Mouse (Mus musculus) heart, embryonic 15.5 days (tissue): ENCODE results near the gene Dok3. TPM values are rescaled to one million over a fixed set of nuclear protein-coding genes. Genes with fewer than 3 reads are reported as not detected.
A peak's percentile ranks its signal among the peaks of the same experiment; 100 is the strongest.
"Not testable (repeated sequence)": the region's sequence is repeated elsewhere in the genome, so short reads cannot be mapped to it uniquely, and the experiment has no call there.

Experiments used
- ATAC-seq: fragments of 200-750 bp; cut with Nextera tagmentation; replicated peaks from 2 replicates; pipeline ENCODE4 v1.8.0; 2017; ENCODE audit warnings: low read depth, moderate TSS enrichment; ENCODE audit not compliant: insufficient number of reproducible peaks, insufficient read depth, low FRiP score
- H3K27ac ChIP-seq: fragments of 300-500 bp; sonication (generic); 2 replicates; pipeline ENCODE4 v1.5.1; 2015; ENCODE audit warnings: mild to moderate bottlenecking, inconsistent platforms
- H3K27me3 ChIP-seq: fragments of 300-500 bp; sonication (generic); 2 replicates; pipeline ENCODE4 v1.6.1; 2015; ENCODE audit warnings: inconsistent platforms
- H3K36me3 ChIP-seq: fragments of 300-500 bp; sonication (generic); 2 replicates; pipeline ENCODE4 v1.6.1; 2015; ENCODE audit warnings: mild to moderate bottlenecking, inconsistent platforms
- H3K4me1 ChIP-seq: fragments of 300-500 bp; sonication (generic); replicated peaks from 2 replicates; pipeline ENCODE4 v1.6.1; 2015; ENCODE audit warnings: inconsistent platforms
- H3K4me2 ChIP-seq: fragments of 300-500 bp; sonication (generic); 2 replicates; pipeline ENCODE4 v1.6.1; 2015; ENCODE audit warnings: inconsistent platforms, mild to moderate bottlenecking, moderate library complexity
- H3K4me3 ChIP-seq: fragments of 300-500 bp; sonication (generic); 2 replicates; pipeline ENCODE4 v1.5.1; 2015; ENCODE audit warnings: mild to moderate bottlenecking, inconsistent platforms
- H3K9ac ChIP-seq: fragments of 300-500 bp; sonication (generic); 2 replicates; pipeline ENCODE4 v1.6.1; 2015; ENCODE audit warnings: mild to moderate bottlenecking, inconsistent platforms
- H3K9me3 ChIP-seq: fragments of 300-500 bp; sonication (generic); replicated peaks from 2 replicates; pipeline ENCODE4 v1.6.1; 2016; ENCODE audit warnings: inconsistent platforms
- WGBS: fragments of 180-500 bp; shearing (Covaris S2); methylation state at CpG from one replicate; pipeline ENCODE4 v1.1.7; 2015; ENCODE audit warnings: mixed read lengths; 5-methylcytosine and 5-hydroxymethylcytosine counted together
- polyA plus RNA-seq: library from polyadenylated mRNA; unstranded; fragments of >200 nt; fragmentation: Nextera tagmentation; extraction: Ambion mirVana; gene quantifications from 2 replicates; pipeline ENCODE4 v1.2.1, GENCODE M21; 2015

Dok3 gene
- polyA plus RNA-seq: 1.3 and 3.0 TPM in 2 replicates

DNA sequence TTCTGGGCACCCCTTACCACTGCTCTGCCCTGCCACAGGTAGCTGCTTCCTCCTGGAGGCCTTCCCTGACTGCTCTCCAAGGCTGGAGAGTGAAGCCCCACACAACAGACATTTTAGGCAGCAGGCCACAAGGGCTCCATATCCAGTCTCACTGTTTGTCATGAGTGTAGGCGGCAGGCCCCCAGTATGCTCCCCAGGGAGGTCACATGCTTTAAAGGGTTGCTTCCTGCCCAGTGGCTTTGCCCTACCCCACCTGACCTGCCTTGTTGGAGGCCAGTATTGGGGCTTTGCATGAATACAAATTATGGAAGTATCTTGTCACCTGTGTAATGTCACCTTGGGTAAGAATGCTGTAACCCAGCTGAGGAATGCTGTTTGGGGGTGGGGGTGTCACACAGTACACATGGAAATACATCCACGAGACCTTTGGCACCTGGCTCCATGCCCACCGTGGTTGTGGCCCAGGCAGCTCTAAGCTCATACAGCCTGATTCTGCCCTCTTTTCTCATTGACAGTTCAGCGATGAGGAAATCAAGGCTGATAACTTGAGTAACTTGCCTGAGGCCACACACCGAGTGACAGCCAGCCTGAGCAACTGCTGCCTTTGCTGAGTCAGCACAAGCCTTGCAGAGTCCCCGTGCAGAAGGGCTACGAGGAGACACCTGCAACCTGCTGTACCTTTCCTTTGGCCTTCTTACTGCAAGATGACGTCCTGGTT lies at the start of gene Dok3:
Gene Dok3, minus strand, starts transcription at position 99 of the 718 bp plus-strand sequence.
- no peaks in the 10 kb centered on the region for H3K27me3 ChIP-seq
- no peak within 1 kb of the TSS for H3K9ac ChIP-seq
- H3K9me3 ChIP-seq: no peaks in the 10 kb centered on the region
- 73% methylated on average over 8 of the region's 8 CpGs for WGBS
- 0 out of 2 replicates have a peak, but pooled peaks cover 5% of the 10 kb centered on the region for H3K4me1 ChIP-seq
- no peak within 1 kb of the TSS for H3K4me2 ChIP-seq
- peaks cover 45% of the 10 kb centered on the region for H3K36me3 ChIP-seq
- H3K4me3 ChIP-seq: no peak within 1 kb of the TSS
- no peak for ATAC-seq
- no peak within 1 kb of the TSS; the same call in 1 of the 2 replicates for H3K27ac ChIP-seq

GRCm38 (mm10) chr13:55578086-55578485 lies 49.0 kb upstream of the Dok3 start:
- no peak overlapping the region for H3K4me3 ChIP-seq
- H3K4me1 ChIP-seq: no peaks in the 10 kb centered on the region
- H3K27ac ChIP-seq: no peak overlapping the region
- H3K27me3 ChIP-seq: no peaks in the 10 kb centered on the region
- no peak for ATAC-seq
- WGBS: 67% methylated on average over 4 of the region's 4 CpGs
- no peak overlapping the region for H3K4me2 ChIP-seq
- H3K36me3 ChIP-seq: no peaks in the 10 kb centered on the region
- H3K9me3 ChIP-seq: no peaks in the 10 kb centered on the region
- H3K9ac ChIP-seq: no peak overlapping the region

- H3K9me3 ChIP-seq, H3K4me3 ChIP-seq, H3K4me1 ChIP-seq, H3K4me2 ChIP-seq, H3K36me3 ChIP-seq, H3K27me3 ChIP-seq, H3K9ac ChIP-seq, ATAC-seq, H3K27ac ChIP-seq: not testable (repeated sequence)
- WGBS: 83% methylated on average over 7 of the region's 7 CpGs
Measured at GRCm38 (mm10) chr13:55576872-55577271, 47.8 kb upstream of the Dok3 start.

GRCm38 (mm10) chr13:55575932-55576331 lies 46.8 kb upstream of the Dok3 start:
- Histone ChIP-seq H3K9me3 (no peaks in the 10 kb centered on the region), H3K4me3 (no peak overlapping the region), H3K27me3 (no peaks in the 10 kb centered on the region), H3K27ac (no peak overlapping the region), H3K36me3 (no peaks in the 10 kb centered on the region), H3K9ac (no peak overlapping the region), H3K4me2 (no peak overlapping the region), H3K4me1 (0 out of 2 replicates have a peak, but pooled peaks cover 3% of the 10 kb centered on the region)
- no peak for ATAC-seq
- 45% methylated on average over 5 of the region's 5 CpGs for WGBS

DNA sequence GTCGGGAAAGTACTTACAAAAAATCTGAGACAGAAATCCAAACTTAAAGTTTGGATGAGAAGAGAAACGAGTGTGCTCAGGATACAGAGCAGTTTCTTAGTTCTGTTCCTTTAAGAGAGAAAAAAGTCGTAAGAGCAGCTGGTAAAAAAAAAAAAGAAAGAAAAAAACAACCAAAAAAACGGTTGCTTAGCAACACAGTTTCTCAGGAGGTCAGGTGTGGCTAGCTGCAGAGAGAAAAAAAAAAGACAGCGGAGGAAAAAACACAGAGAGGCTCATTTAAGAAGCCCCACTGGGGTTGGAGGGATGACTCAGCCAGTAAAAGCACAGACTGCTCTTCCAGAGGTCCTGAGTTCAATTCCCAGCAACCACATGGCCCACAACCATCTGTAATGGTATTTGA lies 45.2 kb upstream of the Dok3 start:
- peaks cover 11% of the 10 kb centered on the region for H3K4me1 ChIP-seq
- no peak for ATAC-seq
- H3K27ac ChIP-seq: no peak overlapping the region
- no peak overlapping the region for H3K4me3 ChIP-seq
- 81% methylated on average over 5 of the region's 5 CpGs for WGBS
- H3K36me3 ChIP-seq: no peaks in the 10 kb centered on the region
- no peaks in the 10 kb centered on the region for H3K27me3 ChIP-seq
- H3K9ac ChIP-seq: no peak overlapping the region
- H3K4me2 ChIP-seq: no peak overlapping the region
- no peaks in the 10 kb centered on the region for H3K9me3 ChIP-seq

DNA sequence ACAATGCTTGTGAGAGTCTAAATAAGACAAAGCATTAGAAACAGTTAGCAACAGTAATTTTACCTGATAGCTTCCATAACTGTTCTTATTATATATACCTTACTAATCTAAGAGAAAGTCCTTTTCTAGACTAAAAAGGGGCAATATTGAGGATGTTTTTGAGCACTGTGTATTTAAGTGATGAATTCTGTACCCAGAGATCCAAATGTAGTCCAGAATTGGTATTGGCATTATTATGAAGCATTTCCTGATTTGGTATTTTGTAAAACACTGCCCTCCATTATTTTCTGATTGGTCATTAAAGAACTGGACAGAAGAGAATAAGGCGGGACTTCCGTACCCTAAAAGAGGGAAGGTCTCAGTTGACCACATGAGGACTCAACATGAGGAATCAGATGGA lies 44.3 kb upstream of the Dok3 start, which contains the start of gene Tmed9:
Gene Tmed9, plus strand, starts transcription at position 301 of the 400 bp plus-strand sequence.
- no peaks in the 10 kb centered on the region for H3K9me3 ChIP-seq

DNA sequence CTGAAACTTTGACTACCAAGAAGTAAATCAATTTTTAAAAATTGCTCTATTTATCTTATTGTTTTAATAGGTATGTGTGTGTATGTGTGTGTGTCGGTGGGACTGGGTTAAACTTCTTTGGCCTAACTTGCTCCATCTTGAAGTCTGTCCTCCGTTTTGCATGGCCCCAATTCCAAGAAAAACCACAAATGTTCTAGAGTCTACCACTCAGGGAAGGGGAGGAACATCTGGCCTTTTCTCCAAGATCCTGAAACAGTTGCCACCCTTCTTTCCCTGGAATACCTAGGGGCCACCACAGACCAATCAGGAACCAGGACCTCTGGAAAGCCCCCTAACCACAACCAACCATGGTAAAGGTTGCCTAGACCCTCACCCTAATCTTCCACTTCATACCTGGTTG lies 42.9 kb upstream of the Dok3 start:
- H3K27ac ChIP-seq: no peak overlapping the region
- H3K4me2 ChIP-seq: peak overlapping the region; percentile 21; the same call in 1 of the 2 replicates
- 0 out of 2 replicates have a peak, but pooled peaks cover 5% of the 10 kb centered on the region for H3K36me3 ChIP-seq
- WGBS: 81% methylated on average over 2 of the region's 2 CpGs
- 0 out of 2 replicates have a peak overlapping the region, but pooled peaks have one; percentile 4 for H3K4me3 ChIP-seq
- no peak overlapping the region for H3K9ac ChIP-seq
- ATAC-seq: no peak
- H3K27me3 ChIP-seq: no peaks in the 10 kb centered on the region
- no peaks in the 10 kb centered on the region for H3K9me3 ChIP-seq
- H3K4me1 ChIP-seq: peaks cover 16% of the 10 kb centered on the region

More for the DNA sequence above, 44.3 kb upstream of the Dok3 start, which contains the start of gene Tmed9:
- H3K4me2 ChIP-seq: no peak within 1 kb of the TSS
- WGBS: 95% methylated on average over 2 of the region's 2 CpGs
- no peak within 1 kb of the TSS for H3K4me3 ChIP-seq
- ATAC-seq: no peak
- peaks cover 16% of the 10 kb centered on the region for H3K4me1 ChIP-seq
- no peaks in the 10 kb centered on the region for H3K27me3 ChIP-seq
- H3K36me3 ChIP-seq: 0 out of 2 replicates have a peak, but pooled peaks cover 2% of the 10 kb centered on the region
- no peak within 1 kb of the TSS for H3K9ac ChIP-seq
- H3K27ac ChIP-seq: no peak within 1 kb of the TSS

DNA sequence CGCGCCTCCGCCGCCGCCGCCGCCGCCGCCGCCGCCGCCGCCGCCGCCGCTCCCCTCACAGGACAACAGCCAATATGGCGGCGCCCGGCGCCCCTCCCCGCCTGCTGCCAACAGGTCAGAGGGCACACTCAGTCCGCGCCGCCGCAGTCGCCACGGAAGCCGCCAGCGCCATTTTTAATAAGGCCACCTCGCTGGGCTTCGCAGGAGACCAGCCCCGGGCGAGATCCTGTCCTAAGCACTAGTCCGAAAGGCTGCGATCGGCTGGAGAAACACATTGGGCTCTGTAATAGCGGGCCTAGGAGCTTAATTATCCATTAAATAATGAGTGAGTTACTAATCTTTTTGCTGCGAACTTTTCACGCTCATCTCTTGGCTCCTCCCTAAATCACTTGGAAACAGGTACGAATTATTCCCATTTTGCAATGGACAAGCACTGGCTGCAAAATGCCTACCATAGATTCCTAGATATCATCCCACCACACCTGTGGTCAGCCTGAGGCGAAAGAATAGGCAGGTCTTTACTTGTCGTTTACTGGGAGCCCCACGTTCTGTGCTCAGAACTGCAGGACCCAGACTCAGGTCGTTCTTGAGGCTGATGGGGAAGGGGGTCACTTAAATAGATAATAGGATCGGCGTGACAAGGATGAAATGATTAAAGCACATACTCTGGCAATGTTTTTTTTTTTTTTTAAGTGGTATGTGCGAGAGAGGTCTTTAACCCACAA lies 42.1 kb upstream of the Dok3 start, which contains the start of gene Fam193b:
Gene Fam193b, minus strand, starts transcription at position 94 of the 725 bp plus-strand sequence.
- Histone ChIP-seq H3K4me3 (peak within 1 kb of the TSS; percentile 93), H3K4me1 (peaks cover 16% of the 10 kb centered on the region), H3K36me3 (0 out of 2 replicates have a peak, but pooled peaks cover 5% of the 10 kb centered on the region), H3K9ac (peak within 1 kb of the TSS; percentile 96), H3K9me3 (no peaks in the 10 kb centered on the region), H3K27me3 (no peaks in the 10 kb centered on the region), H3K4me2 (peak within 1 kb of the TSS; percentile 83), H3K27ac (peak within 1 kb of the TSS; percentile 84)
- ATAC-seq: peak; percentile 93
- WGBS: 3% methylated on average over 35 of the region's 47 CpGs

DNA sequence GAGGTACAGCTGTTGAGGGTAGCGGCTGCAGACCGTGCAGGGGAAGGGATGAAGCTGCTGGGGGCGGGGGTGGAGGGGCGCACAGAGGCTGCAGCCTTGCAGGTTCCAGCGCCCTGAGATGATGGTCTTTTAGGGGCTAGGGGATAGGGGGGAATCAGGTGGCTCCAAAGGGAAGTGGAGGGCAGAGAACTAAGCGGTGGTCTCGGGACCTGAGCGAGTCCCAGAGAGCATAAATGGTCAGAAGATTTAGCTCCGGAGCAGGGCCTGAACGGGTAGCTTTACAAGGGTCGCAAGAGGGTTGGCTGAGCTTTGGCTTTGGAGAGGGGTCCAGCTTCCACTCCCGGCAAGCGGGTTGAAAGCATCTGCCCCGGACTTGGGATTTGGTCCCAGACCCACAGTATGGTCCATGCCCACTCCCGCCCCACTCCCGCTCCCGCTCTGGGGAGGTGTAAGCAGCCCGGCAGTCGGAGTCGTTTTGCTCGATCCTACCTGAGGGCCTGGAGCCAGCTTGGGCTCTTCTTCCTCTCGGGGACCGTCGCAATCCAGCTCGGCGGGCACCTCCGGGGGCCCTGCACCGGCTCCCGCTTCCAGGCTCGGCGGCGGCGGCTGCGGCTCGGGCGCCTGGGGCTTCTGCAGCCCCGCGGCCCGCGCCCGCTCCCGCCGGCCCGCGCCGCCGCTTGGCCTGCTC lies 41.3 kb upstream of the Dok3 start:
- under 1% methylated on average over 47 of the region's 47 CpGs for WGBS
- Histone ChIP-seq H3K36me3 (0 out of 2 replicates have a peak, but pooled peaks cover 5% of the 10 kb centered on the region), H3K4me3 (peak overlapping the region; percentile 93), H3K27ac (peak overlapping the region; percentile 84), H3K4me2 (peak overlapping the region; percentile 83), H3K9me3 (no peaks in the 10 kb centered on the region), H3K4me1 (peaks cover 16% of the 10 kb centered on the region), H3K9ac (peak overlapping the region; percentile 96), H3K27me3 (no peaks in the 10 kb centered on the region)
- peak; percentile 69 for ATAC-seq

DNA sequence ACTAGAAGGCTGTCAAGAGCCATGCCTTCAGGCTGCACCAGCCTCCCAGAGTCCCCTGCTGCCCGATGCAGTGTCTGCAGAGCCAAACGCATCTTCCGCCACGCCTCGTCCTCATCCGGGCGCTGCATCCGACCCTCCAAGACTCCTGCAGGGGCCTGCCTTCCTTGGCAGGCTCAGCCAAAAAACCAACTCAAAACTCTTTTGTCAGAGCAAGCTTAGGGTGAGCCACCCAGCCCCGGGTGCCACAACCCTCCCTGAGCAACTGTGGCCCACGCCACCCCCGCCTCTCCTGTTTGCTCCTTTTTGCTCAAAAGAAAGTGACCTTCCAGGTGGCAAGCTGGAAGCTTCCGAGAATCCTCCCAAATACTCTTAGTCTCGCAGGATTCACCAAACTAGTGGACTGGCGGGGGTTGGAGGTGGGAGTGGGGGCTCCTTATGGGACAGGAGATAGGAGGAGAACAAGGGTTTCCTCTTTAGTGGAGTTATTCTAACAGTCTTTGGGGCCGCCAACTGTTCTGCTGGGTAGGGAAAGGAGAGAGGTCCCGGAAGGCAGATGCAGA lies 40.7 kb upstream of the Dok3 start:
- H3K4me2 ChIP-seq: peak overlapping the region; percentile 83
- ATAC-seq: no peak
- H3K4me1 ChIP-seq: peaks cover 16% of the 10 kb centered on the region

More for the DNA sequence above, 40.7 kb upstream of the Dok3 start:
- Histone ChIP-seq H3K9ac (peak overlapping the region; percentile 96), H3K9me3 (no peaks in the 10 kb centered on the region), H3K27me3 (no peaks in the 10 kb centered on the region), H3K36me3 (0 out of 2 replicates have a peak, but pooled peaks cover 5% of the 10 kb centered on the region), H3K4me3 (peak overlapping the region; percentile 93), H3K27ac (peak overlapping the region; percentile 84)
- WGBS: 12% methylated on average over 16 of the region's 16 CpGs
